Mouse (Mus musculus) liver, embryonic 14.5 days (tissue): ENCODE results near the gene Thsd4. TPM values are rescaled to one million over a fixed set of nuclear protein-coding genes. Genes with fewer than 3 reads are reported as not detected.
A peak's percentile ranks its signal among the peaks of the same experiment; 100 is the strongest.

ENCODE experiments used
- ATAC-seq: fragments of 200-750 bp; cut with Nextera tagmentation; 2 replicates; pipeline ENCODE4 v1.8.0; 2017; ENCODE audit warnings: moderate number of reproducible peaks, mild to moderate bottlenecking, moderate library complexity; ENCODE audit not compliant: insufficient read depth
- DNase-seq, 3 experiments: peaks; one replicate each; pipeline ENCODE4 v3.0.0-alpha.2; 2012 to 2013; ENCODE audit warnings: low read depth in 3 of 3, low spot score in 3 of 3
- H3K27ac ChIP-seq: fragments of 300-500 bp; sonication (generic); 2 replicates; pipeline ENCODE4 v1.5.1; 2014; ENCODE audit warnings: moderate library complexity, mild to moderate bottlenecking, control low read depth, inconsistent platforms
- H3K27me3 ChIP-seq: fragments of 300-500 bp; sonication (generic); 2 replicates; pipeline ENCODE4 v1.6.1; 2014; ENCODE audit warnings: mild to moderate bottlenecking, low read length, moderate library complexity; ENCODE audit not compliant: control insufficient read depth, insufficient read depth
- H3K36me3 ChIP-seq: fragments of 300-500 bp; sonication (generic); replicated peaks from 2 replicates; pipeline ENCODE4 v1.6.1; 2014; ENCODE audit warnings: low read depth; ENCODE audit not compliant: control insufficient read depth, insufficient read depth
- H3K4me1 ChIP-seq, 2 experiments: fragments of 200-500 bp in 1 of 2; fragments of 300-500 bp in 1 of 2; sonication (generic) in 1 of 2; replicated peaks; 2 replicates each; pipeline ENCODE4 v1.6.1; 2012 to 2014; ENCODE audit warnings: antibody characterized with exemption in 1 of 2, inconsistent platforms in 1 of 2, low read length in 1 of 2; ENCODE audit not compliant: control insufficient read depth in 2 of 2, insufficient read depth in 2 of 2
- H3K4me2 ChIP-seq: fragments of 300-500 bp; sonication (generic); 2 replicates; pipeline ENCODE4 v1.6.1; 2014; ENCODE audit warnings: low read depth, mild to moderate bottlenecking, control low read depth, moderate library complexity
- H3K4me3 ChIP-seq, 2 experiments: fragments of 200-500 bp in 1 of 2; fragments of 300-500 bp in 1 of 2; sonication (generic) in 1 of 2; 2 replicates each; pipeline ENCODE4 v1.5.1; 2012 to 2014; ENCODE audit warnings: low read depth in 2 of 2, low read length in 2 of 2, mild to moderate bottlenecking in 2 of 2, control low read depth in 1 of 2, inconsistent platforms in 1 of 2, moderate library complexity in 1 of 2; ENCODE audit not compliant: insufficient read depth in 1 of 2
- H3K9ac ChIP-seq: fragments of 300-500 bp; sonication (generic); replicated peaks from 2 replicates; pipeline ENCODE4 v1.6.1; 2014; ENCODE audit warnings: mild to moderate bottlenecking, control low read depth, moderate library complexity
- H3K9me3 ChIP-seq: fragments of 300-500 bp; sonication (generic); 2 replicates; pipeline ENCODE4 v1.6.1; 2016; ENCODE audit warnings: low read length, mixed read lengths; ENCODE audit not compliant: control insufficient read depth
- CTCF ChIP-seq: IDR thresholded peaks from 2 replicates; pipeline ENCODE4 v1.5.1; 2016; ENCODE audit warnings: antibody characterized with exemption, low read depth, control low read depth
- EP300 ChIP-seq: IDR thresholded peaks from 2 replicates; pipeline ENCODE4 v1.6.1; 2016; ENCODE audit warnings: antibody characterized with exemption, low read depth
- WGBS: fragments of 180-500 bp; shearing (Covaris S2); extraction: QIAGEN DNeasy Blood & Tissue Kit; methylation state at CpG from one replicate; pipeline ENCODE4 v1.1.7; 2014; ENCODE audit not compliant: insufficient replicate concordance; 5-methylcytosine and 5-hydroxymethylcytosine counted together
- polyA plus RNA-seq, 2 experiments: library from polyadenylated mRNA; depleted of rRNA in 1 of 2; stranded (reverse) in 1 of 2; unstranded in 1 of 2; fragments of >200 nt; fragmentation: Nextera tagmentation in 1 of 2; extraction: Ambion mirVana in 1 of 2; gene quantifications; 2 replicates each; pipeline versions ENCODE4 v1.2.1 to v1.2.3; 2012 to 2014

The Thsd4 gene
- polyA plus RNA-seq, 2 experiments: 0.43 to 0.48 TPM

DNA sequence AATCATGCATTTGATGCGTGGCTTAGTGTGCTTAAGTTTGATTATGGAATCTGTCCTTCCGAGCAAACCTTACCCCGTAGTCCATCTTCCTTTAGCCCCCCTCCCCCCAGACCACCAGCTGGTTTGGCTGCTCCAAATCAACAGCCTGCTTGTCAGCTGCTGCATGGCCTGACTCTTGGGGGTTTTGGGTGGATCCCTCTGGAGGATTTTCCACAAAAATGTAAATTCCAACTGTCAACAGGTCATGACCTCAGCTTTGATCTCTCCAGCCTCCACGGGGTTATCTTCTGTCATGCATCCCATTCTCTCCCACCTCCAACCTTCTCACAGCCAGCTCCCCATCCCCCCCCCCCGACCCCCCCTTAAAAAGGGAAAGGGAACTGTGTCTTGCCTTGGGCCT, 496.9 kb downstream of the Thsd4 start:
- WGBS: 17% methylated on average over 5 of the region's 5 CpGs

GRCm38 (mm10) chr9:60024545-60024944, 497.3 kb downstream of the Thsd4 start:
- Histone ChIP-seq H3K4me1 (peaks cover 0 to 25% of the 10 kb centered on the region in 2 experiments; a peak in 2 of 4 replicates), H3K9ac (no peak overlapping the region), H3K27ac (no peak overlapping the region), H3K9me3 (no peaks in the 10 kb centered on the region), H3K27me3 (no peaks in the 10 kb centered on the region), H3K4me3 (no peak overlapping the region), H3K36me3 (no peaks in the 10 kb centered on the region), H3K4me2 (no peak overlapping the region)
- WGBS: 23% methylated on average over 5 of the region's 5 CpGs
- no peak for DNase-seq
- TF ChIP-seq EP300 (no peak), CTCF (no peak)
- no peak for ATAC-seq

More for the DNA sequence above, 496.9 kb downstream of the Thsd4 start:
- peaks cover 0 to 24% of the 10 kb centered on the region in 2 experiments; a peak in 2 of 4 replicates for H3K4me1 ChIP-seq
- no peak overlapping the region for H3K4me3 ChIP-seq
- no peaks in the 10 kb centered on the region for H3K27me3 ChIP-seq
- no peak overlapping the region for H3K9ac ChIP-seq
- H3K36me3 ChIP-seq: no peaks in the 10 kb centered on the region
- TF ChIP-seq EP300: no peak
- TF ChIP-seq CTCF: no peak
- DNase-seq (no peak), ATAC-seq (no peak)
- no peak overlapping the region for H3K4me2 ChIP-seq
- no peak overlapping the region for H3K27ac ChIP-seq
- H3K9me3 ChIP-seq: no peaks in the 10 kb centered on the region

GRCm38 (mm10) chr9:60022331-60022730, 499.5 kb downstream of the Thsd4 start:
- WGBS: 57% methylated on average over 3 of the region's 3 CpGs
- DNase-seq (peak in 1 of 3 experiments; percentile 17), ATAC-seq (no peak)
- Histone ChIP-seq H3K9me3 (no peaks in the 10 kb centered on the region), H3K4me2 (no peak overlapping the region), H3K36me3 (no peaks in the 10 kb centered on the region), H3K27ac (no peak overlapping the region), H3K4me3 (no peak overlapping the region), H3K9ac (no peak overlapping the region), H3K27me3 (no peaks in the 10 kb centered on the region), H3K4me1 (peaks cover 0 to 20% of the 10 kb centered on the region in 2 experiments; a peak in 2 of 4 replicates)
- TF ChIP-seq CTCF (no peak), EP300 (no peak)

DNA sequence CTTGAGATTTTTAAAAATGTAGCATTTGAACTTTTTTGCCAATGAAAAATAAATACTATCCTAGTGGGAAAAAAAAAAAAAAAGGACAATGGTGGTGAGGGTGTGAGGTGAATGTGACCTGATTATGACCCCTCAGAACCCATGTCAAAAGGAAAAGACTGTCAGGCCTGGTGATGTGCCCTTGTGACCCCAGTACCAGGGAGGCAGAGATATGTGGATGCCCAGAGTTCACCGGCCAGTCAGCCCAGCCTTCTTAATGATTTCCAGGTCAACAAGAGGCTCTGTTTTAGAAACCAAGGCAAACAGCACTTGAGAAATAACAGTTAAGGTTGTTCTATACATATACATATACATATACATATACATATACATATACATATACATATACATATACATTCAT, 501.4 kb downstream of the Thsd4 start:
- Histone ChIP-seq H3K4me1 (peaks cover 0 to 12% of the 10 kb centered on the region in 2 experiments; a peak in 2 of 4 replicates), H3K27me3 (no peaks in the 10 kb centered on the region), H3K36me3 (no peaks in the 10 kb centered on the region), H3K4me2 (no peak overlapping the region), H3K9ac (no peak overlapping the region), H3K9me3 (no peaks in the 10 kb centered on the region), H3K27ac (no peak overlapping the region), H3K4me3 (no peak overlapping the region)
- ATAC-seq (no peak), DNase-seq (no peak)
- no peak for TF ChIP-seq EP300
- no peak for TF ChIP-seq CTCF
- WGBS: 41% methylated on average over 1 of the region's 1 CpGs

GRCm38 (mm10) chr9:60010285-60010684, 511.6 kb downstream of the Thsd4 start:
- TF ChIP-seq EP300 (no peak), CTCF (no peak)
- H3K9me3 ChIP-seq: no peaks in the 10 kb centered on the region
- H3K9ac ChIP-seq: no peak overlapping the region
- WGBS: 48% methylated on average over 1 of the region's 1 CpGs
- H3K4me2 ChIP-seq: no peak overlapping the region
- no peak for DNase-seq
- H3K27me3 ChIP-seq: no peaks in the 10 kb centered on the region
- H3K36me3 ChIP-seq: no peaks in the 10 kb centered on the region
- H3K4me3 ChIP-seq: no peak overlapping the region
- ATAC-seq: no peak
- no peaks in the 10 kb centered on the region for H3K4me1 ChIP-seq
- no peak overlapping the region for H3K27ac ChIP-seq
